Mouse (Mus musculus): Measurements from ENCODE around the gene Tmprss9. TPM values are rescaled to one million over a fixed set of nuclear protein-coding genes. Genes with fewer than 3 reads are reported as not detected.

Tmprss9 gene
- total and polyA plus RNA-seq, 3 experiments: 0.15 to 0.25 TPM; not detected in 1

- peaks cover 2 to 31% of the 10 kb centered on the region in 2 experiments; a peak in 2 of 4 replicates for H3K36me3 ChIP-seq (ENCODE audit: control insufficient read depth in 1 of 2, insufficient read depth in 2 of 2, low read length in 2 of 2)
- H3K4me1 ChIP-seq (ENCODE audit: control insufficient read depth in 1 of 2, insufficient read depth in 2 of 2, low read length in 2 of 2): peaks cover 19 to 43% of the 10 kb centered on the region in 2 experiments
- TF ChIP-seq SIN3A (IDR thresholded peaks at IDR 0.05; ENCODE audit: low read length) (peak; percentile 93), ZKSCAN1 (IDR thresholded peaks at IDR 0.05; ENCODE audit: low read depth, low read length) (no peak), UBTF (IDR thresholded peaks at IDR 0.05; ENCODE audit: borderline replicate concordance, insufficient read depth, low read depth, low read length) (no peak), MAX (IDR thresholded peaks at IDR 0.05; ENCODE audit: low read length) (peak; percentile 86), POLR2A (IDR thresholded peaks at IDR 0.05; ENCODE audit: control insufficient read depth in 1 of 2, insufficient read depth in 1 of 2, low read depth in 1 of 2, low read length in 2 of 2, poor library complexity in 1 of 2) (peak; percentile 86 to 91), MXI1 (IDR thresholded peaks at IDR 0.05; ENCODE audit: low read depth, low read length) (peak; percentile 97), MYC (IDR thresholded peaks at IDR 0.05; ENCODE audit: low read depth, low read length) (peak; percentile 95), ELF1 (IDR thresholded peaks at IDR 0.05; ENCODE audit: low read depth, low read length) (peak; percentile 51; the same call in 1 of the 2 replicates), NRF1 (IDR thresholded peaks at IDR 0.05; ENCODE audit: insufficient read depth, low read depth, low read length, poor library complexity, severe bottlenecking) (peak; percentile 99), CHD1 (IDR thresholded peaks at IDR 0.05; ENCODE audit: low read depth, low read length) (peak; percentile 15; the same call in 1 of the 2 replicates), HCFC1 (IDR thresholded peaks at IDR 0.05; ENCODE audit: low read depth, low read length) (peak; percentile 90), TBP (IDR thresholded peaks at IDR 0.05; ENCODE audit: low read depth, low read length) (peak; percentile 67; the same call in 1 of the 2 replicates), RAD21 (IDR thresholded peaks at IDR 0.05; ENCODE audit: low read depth, low read length) (no peak), MAFK (IDR thresholded peaks at IDR 0.05; ENCODE audit: borderline replicate concordance, low read depth, low read length) (no peak), NELFE (IDR thresholded peaks at IDR 0.05; ENCODE audit: low read depth, low read length) (peak; percentile 95), TCF12 (IDR thresholded peaks at IDR 0.05; ENCODE audit: low read depth, low read length) (peak; percentile 47; the same call in 1 of the 2 replicates), USF1 (IDR thresholded peaks at IDR 0.05; ENCODE audit: low read depth, low read length) (no peak; the same call in 1 of the 2 replicates), POLR2AphosphoS5 (IDR thresholded peaks at IDR 0.05; ENCODE audit: borderline replicate concordance, low read depth, low read length) (no peak), GABPA (IDR thresholded peaks at IDR 0.05; ENCODE audit: low read depth, low read length) (no peak), EP300 (IDR thresholded peaks at IDR 0.05; ENCODE audit: low read depth in 1 of 2, low read length in 2 of 2) (0 out of 4 replicates have a peak, but pooled peaks of 1 of the 2 experiments have one; percentile 5), ZMIZ1 (IDR thresholded peaks at IDR 0.05; ENCODE audit: low read depth, low read length) (peak; percentile 88)
- no peaks in the 10 kb centered on the region for H3K9me3 ChIP-seq (replicated peaks; ENCODE audit: insufficient read depth, low read length)
- H3K27me3 ChIP-seq (ENCODE audit: control insufficient read depth in 1 of 2, insufficient read depth in 2 of 2, low read length in 2 of 2): no peaks in the 10 kb centered on the region
- H3K79me2 ChIP-seq (ENCODE audit: control insufficient read depth, insufficient read depth, low read length, poor library complexity): peaks cover 64% of the 10 kb centered on the region
- H3K27ac ChIP-seq (ENCODE audit: control insufficient read depth, low read depth, low read length): peak within 1 kb of the TSS; percentile 84
- peak; percentile 97 for DNase-seq (ENCODE audit: low read depth, low spot score)
- H3K9ac ChIP-seq (ENCODE audit: control insufficient read depth, low read depth, low read length, poor library complexity, severe bottlenecking): peak within 1 kb of the TSS; percentile 98
- H3K4me3 ChIP-seq (ENCODE audit: control insufficient read depth in 1 of 2, insufficient read depth in 1 of 2, low read depth in 2 of 2, low read length in 2 of 2): peak within 1 kb of the TSS; percentile 90 to 98
Measured at GRCm38 (mm10) chr10:80854913-80855748, 16.5 kb upstream of the Tmprss9 start, which contains the start of the genes Lsm7 and Sppl2b. TSS of gene Lsm7 (minus strand) at chr10:80855209. TSS of gene Sppl2b (plus strand) at chr10:80855275.
